Mouse (Mus musculus) stomach, postnatal 0 days (tissue): ENCODE data around the gene Selenbp1. TPM values are rescaled to one million over a fixed set of nuclear protein-coding genes. Genes with fewer than 3 reads are reported as not detected.

Experiments
- ATAC-seq: fragments of 200-750 bp; cut with Nextera tagmentation; 2 replicates; pipeline ENCODE4 v1.8.0; 2017; ENCODE audit not compliant: low FRiP score, low TSS enrichment
- DNase-seq: peaks from one replicate; pipeline ENCODE4 v3.0.0-alpha.2; 2016; ENCODE audit warnings: low spot score
- H3K27ac ChIP-seq: fragments of 300-500 bp; sonication (generic); replicated peaks from 2 replicates; pipeline ENCODE4 v1.5.1; 2014; ENCODE audit warnings: mild to moderate bottlenecking, control low read depth
- H3K27me3 ChIP-seq: fragments of 300-500 bp; sonication (generic); 2 replicates; pipeline ENCODE4 v1.6.1; 2014; ENCODE audit warnings: low read length; ENCODE audit not compliant: control insufficient read depth, insufficient read depth
- H3K36me3 ChIP-seq: fragments of 300-500 bp; sonication (generic); 2 replicates; pipeline ENCODE4 v1.6.1; 2014; ENCODE audit warnings: low read length, mixed read lengths; ENCODE audit not compliant: control insufficient read depth, insufficient read depth
- H3K4me1 ChIP-seq: fragments of 300-500 bp; sonication (generic); replicated peaks from 2 replicates; pipeline ENCODE4 v1.6.1; 2014; ENCODE audit warnings: antibody characterized with exemption; ENCODE audit not compliant: control insufficient read depth, insufficient read depth
- H3K4me2 ChIP-seq: fragments of 300-500 bp; sonication (generic); replicated peaks from 2 replicates; pipeline ENCODE4 v1.6.1; 2014; ENCODE audit warnings: low read depth, mild to moderate bottlenecking, control low read depth, moderate library complexity
- H3K4me3 ChIP-seq: fragments of 300-500 bp; sonication (generic); 2 replicates; pipeline ENCODE4 v1.5.1; 2014; ENCODE audit warnings: low read depth, low read length, control low read depth
- H3K9ac ChIP-seq: fragments of 300-500 bp; sonication (generic); 2 replicates; pipeline ENCODE4 v1.6.1; 2014; ENCODE audit warnings: mild to moderate bottlenecking, low read length, control low read depth, mixed read lengths
- H3K9me3 ChIP-seq: fragments of 300-500 bp; sonication (generic); 2 replicates; pipeline ENCODE4 v1.6.1; 2016; ENCODE audit warnings: low read length; ENCODE audit not compliant: control insufficient read depth
- CTCF ChIP-seq: IDR thresholded peaks from 2 replicates; pipeline ENCODE4 v1.5.1; 2016; ENCODE audit warnings: antibody characterized with exemption, low read depth, mild to moderate bottlenecking, moderate library complexity
- EP300 ChIP-seq: optimal IDR thresholded peaks from 2 replicates; pipeline ENCODE3; 2016; ENCODE audit warnings: antibody characterized with exemption
- WGBS: fragments of 180-500 bp; shearing (Covaris S2); extraction: QIAGEN DNeasy Blood & Tissue Kit; methylation state at CpG from one replicate; pipeline ENCODE4 v1.1.7; 2014; 5-methylcytosine and 5-hydroxymethylcytosine counted together
- polyA plus RNA-seq: library from polyadenylated mRNA; unstranded; fragments of >200 nt; fragmentation: Nextera tagmentation; extraction: Ambion mirVana; gene quantifications from 2 replicates; pipeline ENCODE4 v1.2.1, GENCODE M21; 2015

The Selenbp1 gene
- 65.9 and 71.9 TPM in 2 replicates for polyA plus RNA-seq

- no peaks in the 10 kb centered on the region for H3K27me3 ChIP-seq
- DNase-seq (peak; percentile 95), ATAC-seq (peak; percentile 91)
- H3K36me3 ChIP-seq = no peaks in the 10 kb centered on the region
- H3K4me1 ChIP-seq = 0 out of 2 replicates have a peak, but pooled peaks cover 3% of the 10 kb centered on the region
- peak within 1 kb of the TSS; percentile 41; the same call in 1 of the 2 replicates for H3K9ac ChIP-seq
- TF ChIP-seq CTCF (no peak), EP300 (no peak)
- H3K27ac ChIP-seq = peak within 1 kb of the TSS; percentile 91
- H3K4me3 ChIP-seq = peak within 1 kb of the TSS; percentile 36
- peak within 1 kb of the TSS; percentile 54 for H3K4me2 ChIP-seq
- WGBS = 2% methylated on average over 16 of the region's 16 CpGs
- H3K9me3 ChIP-seq = no peaks in the 10 kb centered on the region
Observed at GRCm38 (mm10) chr3:94932809-94933564, at the start of gene Selenbp1. Gene Selenbp1 (plus strand): TSS chr3:94933056.

GRCm38 (mm10) chr3:94886316-94887224, 46.3 kb upstream of the Selenbp1 start, which contains the start of gene Psmb4:
Gene Psmb4 (minus strand): TSS chr3:94886961.
- DNase-seq = peak; percentile 88
- Histone ChIP-seq H3K4me2 (peak within 1 kb of the TSS; percentile 81), H3K4me3 (peak within 1 kb of the TSS; percentile 98), H3K4me1 (peaks cover 3% of the 10 kb centered on the region; the same call in 1 of the 2 replicates), H3K9ac (peak within 1 kb of the TSS; percentile 94), H3K27ac (peak within 1 kb of the TSS; percentile 84), H3K36me3 (peaks cover 18% of the 10 kb centered on the region; the same call in 1 of the 2 replicates), H3K27me3 (no peaks in the 10 kb centered on the region), H3K9me3 (no peaks in the 10 kb centered on the region)
- under 1% methylated on average over 61 of the region's 61 CpGs for WGBS
- TF ChIP-seq EP300 (no peak), CTCF (no peak; the same call in 1 of the 2 replicates)
- peak; percentile 85 for ATAC-seq

GRCm38 (mm10) chr3:94888595-94888994, 44.3 kb upstream of the Selenbp1 start:
- peak; percentile 54 for DNase-seq
- Histone ChIP-seq H3K9me3 (no peaks in the 10 kb centered on the region), H3K9ac (no peak overlapping the region), H3K4me1 (peaks cover 3% of the 10 kb centered on the region; the same call in 1 of the 2 replicates), H3K36me3 (peaks cover 6% of the 10 kb centered on the region; the same call in 1 of the 2 replicates), H3K27me3 (no peaks in the 10 kb centered on the region), H3K4me2 (no peak overlapping the region), H3K27ac (no peak overlapping the region), H3K4me3 (no peak overlapping the region)
- TF ChIP-seq CTCF (peak; percentile 84), EP300 (no peak)
- ATAC-seq = peak; percentile 71

GRCm38 (mm10) chr3:94894076-94894475, 38.8 kb upstream of the Selenbp1 start:
- no peak overlapping the region for H3K4me2 ChIP-seq
- no peaks in the 10 kb centered on the region for H3K4me1 ChIP-seq
- no peaks in the 10 kb centered on the region for H3K27me3 ChIP-seq
- no peak for DNase-seq
- no peak overlapping the region for H3K27ac ChIP-seq
- H3K9ac ChIP-seq = no peak overlapping the region
- no peak overlapping the region for H3K4me3 ChIP-seq
- TF ChIP-seq CTCF (no peak), EP300 (no peak)
- ATAC-seq = no peak
- WGBS = 64% methylated on average over 3 of the region's 3 CpGs
- H3K9me3 ChIP-seq = no peaks in the 10 kb centered on the region
- no peaks in the 10 kb centered on the region for H3K36me3 ChIP-seq

- Histone ChIP-seq H3K4me3 (no peak overlapping the region), H3K9me3 (no peaks in the 10 kb centered on the region), H3K36me3 (no peaks in the 10 kb centered on the region), H3K27me3 (no peaks in the 10 kb centered on the region), H3K4me2 (no peak overlapping the region), H3K4me1 (no peaks in the 10 kb centered on the region), H3K27ac (no peak overlapping the region), H3K9ac (no peak overlapping the region)
- ATAC-seq = peak; percentile 45; the same call in 1 of the 2 replicates
- no peak for TF ChIP-seq EP300
- TF ChIP-seq CTCF = peak; percentile 83
- DNase-seq = peak; percentile 65
- WGBS = 15% methylated on average over 7 of the region's 7 CpGs
Observed at GRCm38 (mm10) chr3:94902747-94903146, 30.1 kb upstream of the Selenbp1 start.
